ENCODE assay signal across 18 mouse cellular contexts in the genomic region with DNA sequence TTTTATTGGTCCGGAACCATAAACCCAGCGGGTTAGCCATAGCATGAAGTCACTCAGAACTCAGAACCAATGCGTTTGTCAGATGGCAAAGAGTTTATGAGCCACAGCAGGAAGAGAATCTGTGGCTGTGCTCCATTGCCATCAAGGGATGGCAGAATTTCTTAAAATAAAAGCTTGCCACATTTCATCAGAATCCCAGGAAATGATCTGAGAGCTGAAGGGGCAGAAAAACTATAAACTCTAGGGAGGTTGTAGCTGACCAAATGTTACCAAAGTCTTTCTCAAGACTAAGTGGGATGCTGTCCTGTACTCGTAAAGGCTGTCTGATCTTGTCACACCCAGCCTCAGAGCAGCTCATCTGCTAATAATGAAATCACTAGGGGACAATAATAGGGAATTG. TPM values are rescaled to one million over a fixed set of nuclear protein-coding genes. Genes with fewer than 3 reads are reported as not detected.
"Had no signal": no experiment of that assay in that cellular context is flagged by ENCODE, and none has a peak within 500 bp of the region (broad histone marks: within the 10 kb centered on the region; RNA-seq: fewer than 3 reads in every experiment).

No protein-coding gene starts in this region.

- H3K27ac ChIP-seq: neural tube, embryonic 12.5 days; neural tube, embryonic 13.5 days; neural tube, embryonic 15.5 days; stomach, embryonic 15.5 days; stomach, postnatal 0 days had no signal

- H3K36me3 ChIP-seq: neural tube, embryonic 12.5 days; neural tube, embryonic 13.5 days; neural tube, embryonic 15.5 days; stomach, embryonic 15.5 days had no signal

- H3K4me1 ChIP-seq: neural tube, embryonic 12.5 days; stomach, embryonic 15.5 days had no signal

- DNase-seq: retina, postnatal 1 day; right cerebral cortex, adult 18-20 months; right cerebral cortex, postnatal 14 days; right cerebral cortex, postnatal 25 days; right cerebral cortex, postnatal 4 days; spleen, adult 18-20 months; thymus, adult 18-20 months; thymus, adult 2 months; thymus, postnatal 14 days; thymus, postnatal 25 days; thymus, postnatal 36 days; thymus, postnatal 4 days had no signal

- H3K27me3 ChIP-seq: neural tube, embryonic 12.5 days; neural tube, embryonic 13.5 days; neural tube, embryonic 15.5 days; stomach, embryonic 15.5 days had no signal

- H3K9ac ChIP-seq: neural tube, embryonic 12.5 days; neural tube, embryonic 13.5 days; neural tube, embryonic 15.5 days; stomach, embryonic 15.5 days had no signal

- H3K4me3 ChIP-seq: neural tube, embryonic 12.5 days; neural tube, embryonic 13.5 days; neural tube, embryonic 15.5 days; stomach, embryonic 15.5 days had no signal

RNA-seq across cellular contexts. Expression of a gene that starts 36.7 kb away (rescaled TPM):
- total RNA-seq: neutrophil, adult 5-6 weeks had no signal
